Mouse (Mus musculus): ENCODE measurements around the gene Ccdc148.

Gene Ccdc148

GRCm38 (mm10) chr2:58918351-58918750, 242.1 kb downstream of the Ccdc148 start:
- DNase-seq (ENCODE audit: low read depth, low spot score), result no peak

- DNase-seq (ENCODE audit: low read depth, low spot score), result no peak
These were observed 248.1 kb downstream of the Ccdc148 start for GRCm38 (mm10) chr2:58912339-58912738.

GRCm38 (mm10) chr2:58906814-58907516, 253.5 kb downstream of the Ccdc148 start:
- DNase-seq (ENCODE audit: low read depth, low spot score), result no peak

GRCm38 (mm10) chr2:58905057-58905456, 255.4 kb downstream of the Ccdc148 start:
- no peak for DNase-seq (ENCODE audit: low read depth, low spot score)

GRCm38 (mm10) chr2:58879876-58880275, 280.6 kb downstream of the Ccdc148 start:
- no peak for DNase-seq (ENCODE audit: low read depth, low spot score)

GRCm38 (mm10) chr2:58859134-58859533, 301.3 kb downstream of the Ccdc148 start, which contains the start of gene Gm11099:
TSS of gene Gm11099 (plus strand) at chr2:58859434.
- DNase-seq (ENCODE audit: low read depth, low spot score), result no peak

GRCm38 (mm10) chr2:58844499-58844898, 316.0 kb downstream of the Ccdc148 start:
- no peak for DNase-seq (ENCODE audit: low read depth, low spot score)

- DNase-seq (ENCODE audit: low read depth, low spot score), result no peak
These were observed 318.0 kb downstream of the Ccdc148 start for GRCm38 (mm10) chr2:58842443-58842842.

GRCm38 (mm10) chr2:58841021-58841420, 319.5 kb downstream of the Ccdc148 start:
- DNase-seq (ENCODE audit: low read depth, low spot score), result no peak

- no peak for DNase-seq (ENCODE audit: low read depth, low spot score)
These were observed 328.1 kb downstream of the Ccdc148 start for GRCm38 (mm10) chr2:58832253-58832980.

- no peak for DNase-seq (ENCODE audit: low read depth, low spot score)
These were observed 330.3 kb downstream of the Ccdc148 start for GRCm38 (mm10) chr2:58829981-58830742.

GRCm38 (mm10) chr2:58828910-58829600, 331.4 kb downstream of the Ccdc148 start:
- no peak for DNase-seq (ENCODE audit: low read depth, low spot score)

- no peak for DNase-seq (ENCODE audit: low read depth, low spot score)
These were observed 347.5 kb downstream of the Ccdc148 start for GRCm38 (mm10) chr2:58812941-58813340.

- DNase-seq (ENCODE audit: low read depth, low spot score), result no peak
These were observed 360.9 kb downstream of the Ccdc148 start for GRCm38 (mm10) chr2:58799623-58800022.

GRCm38 (mm10) chr2:58799126-58799525, 361.4 kb downstream of the Ccdc148 start:
- no peak for DNase-seq (ENCODE audit: low read depth, low spot score)

- no peak for DNase-seq (ENCODE audit: low read depth, low spot score)
These were observed 363.0 kb downstream of the Ccdc148 start for GRCm38 (mm10) chr2:58797506-58797905.

- no peak for DNase-seq (ENCODE audit: low read depth, low spot score)
These were observed 365.1 kb downstream of the Ccdc148 start for GRCm38 (mm10) chr2:58795432-58795831.

- no peak for DNase-seq (ENCODE audit: low read depth, low spot score)
These were observed 366.0 kb downstream of the Ccdc148 start for GRCm38 (mm10) chr2:58794489-58794888.

- DNase-seq (ENCODE audit: low read depth, low spot score), result no peak
These were observed 370.1 kb downstream of the Ccdc148 start for GRCm38 (mm10) chr2:58790361-58790760.

GRCm38 (mm10) chr2:58789934-58790333, 370.5 kb downstream of the Ccdc148 start:
- no peak for DNase-seq (ENCODE audit: low read depth, low spot score)

- no peak for DNase-seq (ENCODE audit: low read depth, low spot score)
These were observed 373.1 kb downstream of the Ccdc148 start for GRCm38 (mm10) chr2:58787360-58787759.

GRCm38 (mm10) chr2:58786681-58787080, 373.8 kb downstream of the Ccdc148 start:
- DNase-seq (ENCODE audit: low read depth, low spot score), result no peak
